8 mouse cellular contexts compared by ENCODE assay signal in genomic region chr1:190929010-190929695, GRCm38 (mm10). TPM values are rescaled to one million over a fixed set of nuclear protein-coding genes. Genes with fewer than 3 reads are reported as not detected.
DNase-seq lines count a peak whose midpoint lies in the region; ATAC-seq lines count a peak whose summit lies in the region.

No protein-coding gene starts in this region.

- peaks cover 15% of the 10 kb centered on the region for H3K36me3 ChIP-seq in embryonic facial prominence, embryonic 10.5 days (replicated peaks)
- peaks cover 11% of the 10 kb centered on the region for H3K36me3 ChIP-seq in heart, embryonic 12.5 days
- H3K36me3 ChIP-seq in kidney, embryonic 16.5 days (ENCODE audit: insufficient read depth, low read length), result peaks cover 4% of the 10 kb centered on the region; the same call in 1 of the 2 replicates
- H3K36me3 ChIP-seq in lung, embryonic 15.5 days, result peaks cover 5% of the 10 kb centered on the region

- intact Hi-C loops in gastrocnemius, postnatal 14 days (cut with DNase I; ENCODE audit: low total_unique reads), result no loop called here

- peak overlapping the region; percentile 84 for H3K4me2 ChIP-seq in heart, embryonic 12.5 days
- peak overlapping the region; percentile 57 for H3K4me2 ChIP-seq in kidney, embryonic 16.5 days (replicated peaks; ENCODE audit: low read depth, low read length)
- peak overlapping the region; percentile 56 for H3K4me2 ChIP-seq in lung, embryonic 15.5 days

- 10% methylated on average over 27 of the region's 27 CpGs for WGBS in embryonic facial prominence, embryonic 10.5 days
- WGBS in heart, embryonic 12.5 days, result 5% methylated on average over 26 of the region's 27 CpGs
- 5% methylated on average over 27 of the region's 27 CpGs for WGBS in kidney, embryonic 16.5 days
- WGBS in lung, embryonic 15.5 days, result 5% methylated on average over 27 of the region's 27 CpGs

- H3K9ac ChIP-seq in heart, embryonic 12.5 days, result peak overlapping the region; percentile 97
- peak overlapping the region; percentile 93 for H3K9ac ChIP-seq in kidney, embryonic 16.5 days (replicated peaks; ENCODE audit: low read length)
- H3K9ac ChIP-seq in lung, embryonic 15.5 days, result peak overlapping the region; percentile 92

- peak; percentile 26 for ATAC-seq in activated CD4-positive, CD25-positive, alpha-beta regulatory T cell, adult 4 months
- peak; percentile 18; the same call in 1 of the 2 replicates for ATAC-seq in heart, embryonic 12.5 days (ENCODE audit: insufficient number of reproducible peaks, low FRiP score)
- ATAC-seq in kidney, embryonic 16.5 days (ENCODE audit: low FRiP score, low TSS enrichment), result peak; percentile 28
- ATAC-seq in lung, embryonic 15.5 days (ENCODE audit: borderline replicate concordance, extremely low read depth, low FRiP score, low TSS enrichment), result no peak

- H3K27me3 ChIP-seq in embryonic facial prominence, embryonic 10.5 days (replicated peaks; ENCODE audit: low read depth, poor library complexity, severe bottlenecking), result no peaks in the 10 kb centered on the region
- H3K27me3 ChIP-seq in heart, embryonic 12.5 days (replicated peaks), result no peaks in the 10 kb centered on the region
- no peaks in the 10 kb centered on the region for H3K27me3 ChIP-seq in kidney, embryonic 16.5 days (ENCODE audit: insufficient read depth, low read length)
- H3K27me3 ChIP-seq in lung, embryonic 15.5 days, result no peaks in the 10 kb centered on the region

- peaks cover 17% of the 10 kb centered on the region for H3K4me1 ChIP-seq in embryonic facial prominence, embryonic 10.5 days
- H3K4me1 ChIP-seq in heart, embryonic 12.5 days (replicated peaks), result peaks cover 14% of the 10 kb centered on the region
- H3K4me1 ChIP-seq in kidney, embryonic 16.5 days (ENCODE audit: insufficient read depth, low read length), result peaks cover 11% of the 10 kb centered on the region; the same call in 1 of the 2 replicates
- H3K4me1 ChIP-seq in lung, embryonic 15.5 days, result peaks cover 16% of the 10 kb centered on the region

- H3K9me3 ChIP-seq in embryonic facial prominence, embryonic 10.5 days, result no peaks in the 10 kb centered on the region
- no peaks in the 10 kb centered on the region for H3K9me3 ChIP-seq in heart, embryonic 12.5 days (replicated peaks)
- no peaks in the 10 kb centered on the region for H3K9me3 ChIP-seq in kidney, embryonic 16.5 days (ENCODE audit: low read length)
- H3K9me3 ChIP-seq in lung, embryonic 15.5 days, result no peaks in the 10 kb centered on the region

- peak overlapping the region; percentile 79 for H3K4me3 ChIP-seq in embryonic facial prominence, embryonic 10.5 days
- H3K4me3 ChIP-seq in heart, embryonic 12.5 days, result peak overlapping the region; percentile 88
- H3K4me3 ChIP-seq in kidney, embryonic 16.5 days (ENCODE audit: low read length), result peak overlapping the region; percentile 77
- H3K4me3 ChIP-seq in lung, embryonic 15.5 days, result peak overlapping the region; percentile 73

- peak; percentile 32 for DNase-seq in gastrocnemius, adult 18-20 months (ENCODE audit: low spot score)
- DNase-seq in gastrocnemius, postnatal 14 days, result no peak
- DNase-seq in embryonic facial prominence, embryonic 10.5 days (ENCODE audit: low spot score), result no peak
- peak; percentile 26 for DNase-seq in ovary, postnatal 14 days (ENCODE audit: low spot score)

- peak overlapping the region; percentile 98 for H3K27ac ChIP-seq in embryonic facial prominence, embryonic 10.5 days (replicated peaks)
- H3K27ac ChIP-seq in heart, embryonic 12.5 days (ENCODE audit: poor library complexity, severe bottlenecking), result peak overlapping the region; percentile 99
- peak overlapping the region; percentile 98 for H3K27ac ChIP-seq in kidney, embryonic 16.5 days (ENCODE audit: low read length)
- H3K27ac ChIP-seq in lung, embryonic 15.5 days, result peak overlapping the region; percentile 99

RNA-seq across cellular contexts. Expression of gene Angel2, which starts 4.2 kb away (rescaled TPM):
- total RNA-seq in gastrocnemius, adult 18-20 months (2021), result 10 to 100 TPM; 26.4 to 30.1 TPM
- 10 to 100 TPM; 21.5 to 22.5 TPM for total RNA-seq in gastrocnemius, postnatal 14 days (2021)
- polyA plus RNA-seq in activated CD4-positive, CD25-positive, alpha-beta regulatory T cell, adult 4 months (2017; shearing (Covaris generic)), result 10 to 100 TPM; 42.1 to 53.8 TPM
- polyA plus RNA-seq in embryonic facial prominence, embryonic 10.5 days (2016; fragmentation: Nextera tagmentation; extraction: Ambion mirVana), result 50.4 and 55.3 TPM in 2 replicates
- polyA plus RNA-seq in heart, embryonic 12.5 days (2016; fragmentation: Nextera tagmentation; extraction: Ambion mirVana), result 38.2 and 38.3 TPM in 2 replicates
- polyA plus RNA-seq in kidney, embryonic 16.5 days (2015; fragmentation: Nextera tagmentation; extraction: Ambion mirVana), result 44.8 and 44.9 TPM in 2 replicates
- 40.4 and 42.8 TPM in 2 replicates for polyA plus RNA-seq in lung, embryonic 15.5 days (2015; fragmentation: Nextera tagmentation; extraction: Ambion mirVana)

RNA-seq across cellular contexts. Expression of gene Rps6kc1, which starts 17.6 kb away (rescaled TPM):
- total RNA-seq in gastrocnemius, adult 18-20 months (2021), result 10 to 100 TPM; 18.2 to 18.7 TPM
- 10 to 100 TPM; 13.3 to 14.8 TPM for total RNA-seq in gastrocnemius, postnatal 14 days (2021)
- polyA plus RNA-seq in activated CD4-positive, CD25-positive, alpha-beta regulatory T cell, adult 4 months (2017; shearing (Covaris generic)), result 1 to 10 TPM; 7.2 to 8.0 TPM
- polyA plus RNA-seq in embryonic facial prominence, embryonic 10.5 days (2016; fragmentation: Nextera tagmentation; extraction: Ambion mirVana), result 14.6 and 16.9 TPM in 2 replicates
- polyA plus RNA-seq in heart, embryonic 12.5 days (2016; fragmentation: Nextera tagmentation; extraction: Ambion mirVana), result 11.9 and 13.1 TPM in 2 replicates
- 13.7 and 14.4 TPM in 2 replicates for polyA plus RNA-seq in kidney, embryonic 16.5 days (2015; fragmentation: Nextera tagmentation; extraction: Ambion mirVana)
- 14.2 and 15.8 TPM in 2 replicates for polyA plus RNA-seq in lung, embryonic 15.5 days (2015; fragmentation: Nextera tagmentation; extraction: Ambion mirVana)

RNA-seq across cellular contexts. Expression of gene Vash2, which starts 49.9 kb away (rescaled TPM):
- total RNA-seq in gastrocnemius, adult 18-20 months (2021), result under 1 TPM; 0.25 to 0.71 TPM
- 1 to 10 TPM; 2.6 to 5.6 TPM for total RNA-seq in gastrocnemius, postnatal 14 days (2021)
- under 1 TPM; 0.15 to 0.30 TPM for polyA plus RNA-seq in activated CD4-positive, CD25-positive, alpha-beta regulatory T cell, adult 4 months (2017; shearing (Covaris generic))
- polyA plus RNA-seq in embryonic facial prominence, embryonic 10.5 days (2016; fragmentation: Nextera tagmentation; extraction: Ambion mirVana), result 52.7 and 56.7 TPM in 2 replicates
- 68.6 and 74.0 TPM in 2 replicates for polyA plus RNA-seq in heart, embryonic 12.5 days (2016; fragmentation: Nextera tagmentation; extraction: Ambion mirVana)
- polyA plus RNA-seq in kidney, embryonic 16.5 days (2015; fragmentation: Nextera tagmentation; extraction: Ambion mirVana), result 27.0 and 29.3 TPM in 2 replicates
- polyA plus RNA-seq in lung, embryonic 15.5 days (2015; fragmentation: Nextera tagmentation; extraction: Ambion mirVana), result 23.2 and 24.5 TPM in 2 replicates

Comparison
In these comparisons a context has a peak if more than half of its experiments do, and no peak if none do; other contexts are left out.
1. DNase-seq: peak in gastrocnemius, adult 18-20 months (single experiment) and ovary, postnatal 14 days (single experiment); none in gastrocnemius, postnatal 14 days (single experiment) and embryonic facial prominence, embryonic 10.5 days (single experiment).
2. RNA of gene Vash2, which starts 49.9 kb away (polyA plus RNA-seq): 68.6 to 74.0 TPM in heart, embryonic 12.5 days, 52.7 to 56.7 TPM in embryonic facial prominence, embryonic 10.5 days, 27.0 to 29.3 TPM in kidney, embryonic 16.5 days and 23.2 to 24.5 TPM in lung, embryonic 15.5 days; 0.15 to 0.30 TPM in activated CD4-positive, CD25-positive, alpha-beta regulatory T cell, adult 4 months; every median in the first group is over 10 times any median in the second.
3. Peak in every context shown above with its lines, with median percentiles within 50 percentile points of each other: H3K27ac ChIP-seq, H3K4me3 ChIP-seq, H3K4me2 ChIP-seq and H3K9ac ChIP-seq.